Mouse (Mus musculus) myocyte (in vitro differentiated cells): ENCODE results near the gene Med16. TPM values are rescaled to one million over a fixed set of nuclear protein-coding genes. Genes with fewer than 3 reads are reported as not detected.
A peak's percentile ranks its signal among the peaks of the same experiment; 100 is the strongest.
"Not testable (repeated sequence)": the region's sequence is repeated elsewhere in the genome, so short reads cannot be mapped to it uniquely, and the experiment has no call there.

Source experiments
- H3K27me3 ChIP-seq: one replicate; pipeline ENCODE4 v1.6.1; 2011; ENCODE audit not compliant: control insufficient read depth, insufficient read depth, insufficient read length
- H3K36me3 ChIP-seq: one replicate; pipeline ENCODE4 v1.6.1; 2011; ENCODE audit not compliant: control insufficient read depth, insufficient read depth
- H3K4me2 ChIP-seq: one replicate; pipeline ENCODE4 v1.6.1; 2011; ENCODE audit warnings: low read depth, control low read depth
- H3K4me3 ChIP-seq: one replicate; pipeline ENCODE4 v1.5.1; 2011; ENCODE audit warnings: mild to moderate bottlenecking, control low read depth, moderate library complexity
- H3K79me2 ChIP-seq: one replicate; pipeline ENCODE4 v1.6.1; 2011; ENCODE audit not compliant: control insufficient read depth, insufficient read depth
- H3ac ChIP-seq: one replicate; pipeline ENCODE4 v1.6.1; 2011; ENCODE audit not compliant: control insufficient read depth, insufficient read length
- CEBPB ChIP-seq: IDR thresholded peaks from 2 replicates; pipeline ENCODE4 v1.6.1; 2011; ENCODE audit warnings: mild to moderate bottlenecking, moderate library complexity; ENCODE audit not compliant: poor library complexity, insufficient read depth, severe bottlenecking
- E2F4 ChIP-seq: IDR thresholded peaks from one replicate; pipeline ENCODE4 v1.6.1; 2011; ENCODE audit warnings: mild to moderate bottlenecking, control low read depth, moderate library complexity; ENCODE audit not compliant: insufficient read depth
- MAX ChIP-seq: IDR thresholded peaks from one replicate; pipeline ENCODE4 v1.6.1; 2011; ENCODE audit warnings: low read depth, mild to moderate bottlenecking, control low read depth
- MYOD1 ChIP-seq, 3 experiments: IDR thresholded peaks; one replicate each; pipeline ENCODE4 v1.6.1; 2011; ENCODE audit warnings: control low read depth in 2 of 3, low read depth in 2 of 3, mild to moderate bottlenecking in 2 of 3, moderate library complexity in 1 of 3; ENCODE audit not compliant: insufficient read length in 2 of 3, control insufficient read depth in 1 of 3
- MYOG ChIP-seq, 3 experiments: IDR thresholded peaks; one replicate each; pipeline ENCODE4 v1.6.1; 2011; ENCODE audit warnings: control low read depth in 2 of 3, low read depth in 2 of 3, mild to moderate bottlenecking in 2 of 3; ENCODE audit not compliant: insufficient read length in 2 of 3, control insufficient read depth in 1 of 3, insufficient read depth in 1 of 3
- POLR2A ChIP-seq: IDR thresholded peaks from one replicate; pipeline ENCODE4 v1.6.1; 2011; ENCODE audit warnings: low read depth, mild to moderate bottlenecking, control low read depth, moderate library complexity; ENCODE audit not compliant: insufficient read length
- POLR2AphosphoS2 ChIP-seq: IDR thresholded peaks from one replicate; pipeline ENCODE4 v1.6.1; 2011; ENCODE audit warnings: low read depth, control low read depth; ENCODE audit not compliant: insufficient read length
- REST ChIP-seq: IDR thresholded peaks from one replicate; pipeline ENCODE4 v1.6.1; 2011; ENCODE audit warnings: mild to moderate bottlenecking, control low read depth, moderate library complexity; ENCODE audit not compliant: insufficient read depth, insufficient read length
- SRF ChIP-seq: IDR thresholded peaks from one replicate; pipeline ENCODE4 v1.6.1; 2011; ENCODE audit warnings: low read depth; ENCODE audit not compliant: control insufficient read depth, insufficient read length
- TCF12 ChIP-seq: IDR thresholded peaks from one replicate; pipeline ENCODE4 v1.6.1; 2011; ENCODE audit warnings: mild to moderate bottlenecking, control low read depth; ENCODE audit not compliant: poor library complexity, insufficient read depth, severe bottlenecking
- TCF3 ChIP-seq: IDR thresholded peaks from one replicate; pipeline ENCODE4 v1.6.1; 2011; ENCODE audit warnings: low read depth, control low read depth; ENCODE audit not compliant: insufficient read length
- USF1 ChIP-seq: IDR thresholded peaks from one replicate; pipeline ENCODE4 v1.6.1; 2011; ENCODE audit warnings: low read depth, mild to moderate bottlenecking, control low read depth, moderate library complexity
- polyA plus RNA-seq: library from polyadenylated mRNA; unstranded; fragments of >200 nt; fragmentation: generic; extraction: Trizol; gene quantifications from one replicate; pipeline ENCODE4 v1.2.1, GENCODE M21; 2012; ENCODE audit warnings: missing spikeins

Gene Med16
- polyA plus RNA-seq, 1 experiment, result 31.4 TPM

GRCm38 (mm10) chr10:79897316-79898245, 11.1 kb downstream of the Med16 start:
- H3K4me2 ChIP-seq, result no peak overlapping the region
- H3K27me3 ChIP-seq, result no peaks in the 10 kb centered on the region
- no peaks in the 10 kb centered on the region for H3K36me3 ChIP-seq
- no peak overlapping the region for H3K4me3 ChIP-seq
- TF ChIP-seq MYOD1 (IDR thresholded peaks at IDR 0.05; ENCODE audit: control insufficient read depth in 1 of 3, insufficient read length in 2 of 3, low read depth in 2 of 3) (no peak), MYOG (IDR thresholded peaks at IDR 0.05; ENCODE audit: control insufficient read depth in 1 of 3, insufficient read depth in 1 of 3, insufficient read length in 2 of 3, low read depth in 2 of 3) (peak in 1 of 3 experiments; percentile 13)
- no peaks in the 10 kb centered on the region for H3K79me2 ChIP-seq
- H3ac ChIP-seq, result no peak overlapping the region

- H3K27me3 ChIP-seq, result no peaks in the 10 kb centered on the region
- peak; percentile 16 for TF ChIP-seq TCF3
- peak in 2 of 3 experiments; percentile 39 to 62 for TF ChIP-seq MYOD1 (IDR thresholded peaks at IDR 0.05; ENCODE audit: control insufficient read depth in 1 of 3, insufficient read length in 2 of 3, low read depth in 2 of 3)
- TF ChIP-seq MYOG (IDR thresholded peaks at IDR 0.05; ENCODE audit: control insufficient read depth in 1 of 3, insufficient read depth in 1 of 3, insufficient read length in 2 of 3, low read depth in 2 of 3), result peak in 2 of 3 experiments; percentile 72 to 76
- no peak for TF ChIP-seq TCF12
- no peaks in the 10 kb centered on the region for H3K36me3 ChIP-seq
Measured at GRCm38 (mm10) chr10:79896814-79897213, 11.9 kb downstream of the Med16 start.

DNA sequence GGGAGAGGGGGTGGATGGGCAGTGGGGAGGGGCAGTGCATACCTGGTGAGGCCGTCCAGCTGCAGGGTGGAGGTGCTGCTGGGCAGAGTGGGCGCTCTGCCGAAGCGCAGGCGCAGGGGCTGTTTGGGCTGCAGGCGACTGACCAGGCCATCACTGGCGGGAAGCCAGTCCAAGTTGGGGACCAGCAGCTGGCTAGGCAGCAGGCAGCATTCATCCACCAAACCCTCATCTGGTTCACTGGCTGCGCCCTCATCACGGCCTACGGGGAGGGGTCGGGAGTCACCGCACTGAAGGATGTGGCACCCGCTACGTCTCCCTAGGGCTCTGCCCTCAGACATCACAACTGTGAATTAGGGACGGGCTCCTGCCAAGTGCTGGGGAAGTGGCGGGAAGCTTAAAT, 12.4 kb downstream of the Med16 start:
- Histone ChIP-seq H3ac (no peak overlapping the region), H3K27me3 (no peaks in the 10 kb centered on the region), H3K36me3 (no peaks in the 10 kb centered on the region), H3K4me3 (no peak overlapping the region), H3K4me2 (no peak overlapping the region), H3K79me2 (no peaks in the 10 kb centered on the region)
- TF ChIP-seq TCF12 (no peak), POLR2AphosphoS2 (no peak), MAX (no peak), TCF3 (no peak), CEBPB (no peak), MYOG (IDR thresholded peaks at IDR 0.05; ENCODE audit: control insufficient read depth in 1 of 3, insufficient read depth in 1 of 3, insufficient read length in 2 of 3, low read depth in 2 of 3) (no peak), SRF (no peak), E2F4 (no peak), MYOD1 (IDR thresholded peaks at IDR 0.05; ENCODE audit: control insufficient read depth in 1 of 3, insufficient read length in 2 of 3, low read depth in 2 of 3) (no peak), REST (no peak), USF1 (no peak), POLR2A (no peak)

More at GRCm38 (mm10) chr10:79896814-79897213, 11.9 kb downstream of the Med16 start:
- Histone ChIP-seq H3ac (no peak overlapping the region), H3K4me2 (no peak overlapping the region), H3K4me3 (no peak overlapping the region), H3K79me2 (no peaks in the 10 kb centered on the region)

- not testable (repeated sequence) for H3K36me3 ChIP-seq, H3K4me3 ChIP-seq, H3ac ChIP-seq, H3K4me2 ChIP-seq, H3K79me2 ChIP-seq
- peaks cover 16% of the 10 kb centered on the region for H3K27me3 ChIP-seq
Measured at GRCm38 (mm10) chr10:79892451-79893118, 16.1 kb downstream of the Med16 start.

- Histone ChIP-seq H3K36me3 (no peaks in the 10 kb centered on the region), H3K27me3 (peaks cover 19% of the 10 kb centered on the region), H3K79me2 (no peaks in the 10 kb centered on the region), H3K4me3 (no peak within 1 kb of the TSS), H3ac (no peak within 1 kb of the TSS), H3K4me2 (no peak within 1 kb of the TSS)
- TF ChIP-seq TCF3 (no peak), MYOG (IDR thresholded peaks at IDR 0.05; ENCODE audit: control insufficient read depth in 1 of 3, insufficient read depth in 1 of 3, insufficient read length in 2 of 3, low read depth in 2 of 3) (no peak), SRF (no peak), POLR2AphosphoS2 (no peak), REST (no peak), CEBPB (no peak), TCF12 (no peak), E2F4 (no peak), POLR2A (no peak), MYOD1 (IDR thresholded peaks at IDR 0.05; ENCODE audit: control insufficient read depth in 1 of 3, insufficient read length in 2 of 3, low read depth in 2 of 3) (no peak), USF1 (no peak), MAX (no peak)
Measured at GRCm38 (mm10) chr10:79890670-79891069, 18.1 kb downstream of the Med16 start, which contains the start of gene Cfd. Cfd (plus strand) TSS chr10:79890853.
